Mouse (Mus musculus) spleen, adult 2 months (tissue): Measurements from ENCODE around the gene Malrd1. TPM values are rescaled to one million over a fixed set of nuclear protein-coding genes. Genes with fewer than 3 reads are reported as not detected.
"Not testable (repeated sequence)": the region's sequence is repeated elsewhere in the genome, so short reads cannot be mapped to it uniquely, and the experiment has no call there.

Source experiments
- DNase-seq, 2 experiments: peaks; one replicate each; pipeline versions ENCODE4 v3.0.0 to v3.0.0-alpha.2; 2012 to 2021; ENCODE audit warnings: low spot score in 2 of 2, low read depth in 1 of 2
- H3K27ac ChIP-seq: fragments of 200-500 bp; 2 replicates; pipeline ENCODE4 v1.5.1; 2012; ENCODE audit warnings: low read length, inconsistent platforms; ENCODE audit not compliant: insufficient read depth
- H3K27me3 ChIP-seq: fragments of 200-500 bp; 2 replicates; pipeline ENCODE4 v1.6.1; 2012; ENCODE audit warnings: mild to moderate bottlenecking, moderate library complexity, low read length, inconsistent platforms; ENCODE audit not compliant: control insufficient read depth, insufficient read depth
- H3K36me3 ChIP-seq: fragments of 200-500 bp; 2 replicates; pipeline ENCODE4 v1.6.1; 2012; ENCODE audit warnings: mild to moderate bottlenecking, low read length, inconsistent platforms; ENCODE audit not compliant: control insufficient read depth, insufficient read depth
- H3K4me1 ChIP-seq: fragments of 200-500 bp; 2 replicates; pipeline ENCODE4 v1.6.1; 2011; ENCODE audit warnings: inconsistent platforms; ENCODE audit not compliant: control insufficient read depth, insufficient read depth, insufficient read length
- H3K4me3 ChIP-seq: fragments of 200-500 bp; 2 replicates; pipeline ENCODE4 v1.5.1; 2011; ENCODE audit warnings: mild to moderate bottlenecking, inconsistent platforms; ENCODE audit not compliant: insufficient read depth, insufficient read length; ENCODE audit errors: extremely low read depth
- CTCF ChIP-seq: fragments of 200-500 bp; IDR thresholded peaks from 2 replicates; pipeline ENCODE4 v1.5.1; 2011; ENCODE audit warnings: mild to moderate bottlenecking, inconsistent platforms; ENCODE audit not compliant: insufficient read depth, insufficient read length, insufficient replicate concordance; ENCODE audit errors: extremely low read depth
- POLR2A ChIP-seq: fragments of 200-500 bp; IDR thresholded peaks from 2 replicates; pipeline ENCODE4 v1.6.1; 2011; ENCODE audit warnings: low read depth, low read length, inconsistent platforms
- WGBS: fragments of 180-500 bp; shearing (Covaris S2); methylation state at CpG from one replicate; pipeline ENCODE4 v1.1.7; 2018; 5-methylcytosine and 5-hydroxymethylcytosine counted together
- polyA plus RNA-seq: library from polyadenylated mRNA; depleted of rRNA; stranded (reverse); fragments of >200 nt; gene quantifications from 2 replicates; pipeline ENCODE4 v1.2.3, GENCODE M21; 2012

Gene Malrd1
- polyA plus RNA-seq, 1 experiment: not detected

- no peak for DNase-seq
- H3K36me3 ChIP-seq: no peaks in the 10 kb centered on the region
- TF ChIP-seq CTCF: no peak
- no peak for TF ChIP-seq POLR2A
- H3K4me1 ChIP-seq: no peaks in the 10 kb centered on the region
- no peak overlapping the region for H3K27ac ChIP-seq
- H3K27me3 ChIP-seq: no peaks in the 10 kb centered on the region
- no peak overlapping the region for H3K4me3 ChIP-seq
- 67% methylated on average over 3 of the region's 3 CpGs for WGBS
Observed at GRCm38 (mm10) chr2:15925432-15925831, 399.2 kb downstream of the Malrd1 start.

DNA sequence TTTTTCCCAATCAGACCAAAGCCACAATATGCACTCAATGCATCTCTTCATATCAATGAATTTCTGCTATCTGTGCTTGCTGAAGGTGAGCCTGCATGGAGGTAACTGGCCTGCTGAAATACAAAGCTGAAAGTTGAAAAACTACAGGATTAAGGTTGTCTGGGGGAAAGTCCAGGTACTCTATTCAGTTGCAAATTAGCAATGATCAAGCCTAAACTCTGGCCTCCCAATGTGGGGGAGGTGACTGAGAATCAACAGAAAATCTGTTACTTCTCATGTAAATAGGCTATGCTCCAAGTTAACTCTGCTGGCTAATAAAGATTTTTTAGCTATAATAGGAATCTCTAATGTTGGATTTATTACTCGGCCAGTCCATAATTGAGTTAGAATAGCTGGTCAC lies 399.8 kb downstream of the Malrd1 start:
- Histone ChIP-seq H3K4me1 (no peaks in the 10 kb centered on the region), H3K27me3 (no peaks in the 10 kb centered on the region), H3K4me3 (no peak overlapping the region), H3K27ac (no peak overlapping the region), H3K36me3 (no peaks in the 10 kb centered on the region)
- DNase-seq: no peak
- TF ChIP-seq POLR2A (no peak), CTCF (no peak)
- WGBS: 87% methylated on average over 1 of the region's 1 CpGs

DNA sequence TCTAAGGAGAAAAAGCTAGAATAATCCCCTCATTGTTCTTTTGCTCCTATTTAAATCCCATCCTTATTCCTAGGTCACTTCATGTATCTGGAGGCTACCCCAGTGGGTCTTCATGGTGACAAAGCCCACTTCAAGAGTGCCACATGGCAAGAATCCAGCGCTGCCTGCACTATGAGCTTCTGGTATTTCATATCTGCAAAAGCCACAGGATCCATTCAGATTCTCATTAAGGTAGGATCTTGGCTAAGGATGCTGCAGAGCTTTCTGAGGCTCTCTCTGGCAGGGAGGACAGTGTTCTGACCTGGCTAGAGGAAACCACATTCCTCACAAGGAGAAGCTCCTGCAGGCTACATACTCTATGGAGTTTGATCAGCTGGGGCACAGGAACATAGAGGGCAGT lies 405.2 kb downstream of the Malrd1 start:
- Histone ChIP-seq H3K27ac (no peak overlapping the region), H3K4me1 (no peaks in the 10 kb centered on the region), H3K4me3 (no peak overlapping the region), H3K27me3 (no peaks in the 10 kb centered on the region), H3K36me3 (no peaks in the 10 kb centered on the region)
- 82% methylated on average over 1 of the region's 1 CpGs for WGBS
- DNase-seq: no peak
- TF ChIP-seq CTCF: no peak
- no peak for TF ChIP-seq POLR2A

- H3K27ac ChIP-seq: no peak overlapping the region
- no peak for TF ChIP-seq CTCF
- TF ChIP-seq POLR2A: no peak
Observed at GRCm38 (mm10) chr2:15931924-15932323, 405.6 kb downstream of the Malrd1 start.

DNA sequence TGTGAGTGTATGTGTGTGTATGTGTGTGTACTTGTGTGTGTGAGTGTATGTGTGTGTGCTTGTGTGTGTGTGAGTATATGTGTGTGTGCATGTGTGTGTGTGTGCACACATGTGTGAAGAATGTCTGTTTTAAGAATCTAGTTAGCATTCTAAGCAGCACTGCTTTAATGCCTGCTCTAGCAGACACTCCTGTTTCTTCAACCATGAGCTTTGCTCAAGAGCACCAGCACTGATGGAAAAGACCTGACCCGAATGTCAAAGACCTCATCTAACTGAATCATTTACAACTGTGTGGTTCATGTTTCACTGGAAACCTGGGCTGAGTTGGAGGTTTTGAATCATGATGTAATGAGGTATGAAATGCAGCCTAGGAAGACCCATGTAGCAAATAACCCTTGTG lies 406.1 kb downstream of the Malrd1 start:
- Histone ChIP-seq H3K27me3 (no peaks in the 10 kb centered on the region), H3K4me3 (no peak overlapping the region), H3K27ac (no peak overlapping the region), H3K36me3 (no peaks in the 10 kb centered on the region), H3K4me1 (no peaks in the 10 kb centered on the region)
- TF ChIP-seq POLR2A (no peak), CTCF (no peak)
- DNase-seq: no peak
- 83% methylated on average over 1 of the region's 1 CpGs for WGBS

More at GRCm38 (mm10) chr2:15931924-15932323, 405.6 kb downstream of the Malrd1 start:
- DNase-seq: no peak
- Histone ChIP-seq H3K4me3 (no peak overlapping the region), H3K4me1 (no peaks in the 10 kb centered on the region), H3K27me3 (no peaks in the 10 kb centered on the region), H3K36me3 (no peaks in the 10 kb centered on the region)

DNA sequence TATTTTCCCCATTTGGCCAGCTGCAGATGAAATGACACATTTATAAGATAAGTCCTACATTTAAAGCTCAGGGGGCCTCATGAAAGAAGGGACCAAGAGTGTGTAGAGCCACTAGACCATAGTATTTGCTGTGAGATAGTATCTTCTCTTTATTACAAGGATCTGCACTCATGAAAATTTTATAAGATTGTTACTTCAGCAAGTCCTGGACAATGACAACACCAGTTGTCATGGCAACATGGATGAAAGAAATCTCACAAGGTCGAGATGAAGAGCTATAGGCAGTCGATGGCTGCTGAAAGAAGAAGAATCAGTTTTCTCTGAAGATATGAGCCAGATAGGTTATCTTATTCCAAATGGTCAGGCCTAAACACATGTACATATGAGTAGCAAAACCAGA lies 476.6 kb downstream of the Malrd1 start:
- H3K27ac ChIP-seq: no peak overlapping the region
- DNase-seq: no peak
- 65% methylated on average over 2 of the region's 2 CpGs for WGBS
- no peaks in the 10 kb centered on the region for H3K27me3 ChIP-seq
- no peaks in the 10 kb centered on the region for H3K4me1 ChIP-seq
- H3K36me3 ChIP-seq: no peaks in the 10 kb centered on the region
- no peak for TF ChIP-seq POLR2A
- no peak for TF ChIP-seq CTCF
- H3K4me3 ChIP-seq: no peak overlapping the region

GRCm38 (mm10) chr2:16017046-16017445 lies 490.8 kb downstream of the Malrd1 start:
- 74% methylated on average over 2 of the region's 2 CpGs for WGBS
- DNase-seq, H3K4me3 ChIP-seq: not testable (repeated sequence)

DNA sequence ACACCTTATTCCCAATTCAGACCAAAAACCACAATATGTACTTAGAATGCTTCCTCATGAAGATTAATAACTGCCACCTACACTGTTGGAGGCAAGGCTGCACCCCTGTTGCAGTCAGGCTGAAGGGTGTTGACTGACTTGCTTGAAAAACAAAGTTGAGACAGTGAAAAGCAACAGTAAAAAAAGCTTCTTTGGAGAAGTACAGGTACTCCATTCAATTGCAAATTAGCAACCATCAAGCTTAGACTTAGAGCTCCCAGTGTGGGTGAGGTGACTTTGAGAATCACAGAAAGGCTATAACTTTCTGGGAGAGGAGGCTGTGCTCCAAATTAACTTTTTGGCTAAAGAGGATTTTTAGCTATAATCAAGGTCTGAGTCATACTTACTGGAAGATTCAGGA lies 491.4 kb downstream of the Malrd1 start:
- H3K27me3 ChIP-seq, H3K27ac ChIP-seq, H3K4me3 ChIP-seq, H3K36me3 ChIP-seq, H3K4me1 ChIP-seq, DNase-seq: not testable (repeated sequence)

More at GRCm38 (mm10) chr2:16017046-16017445, 490.8 kb downstream of the Malrd1 start:
- not testable (repeated sequence) for H3K4me1 ChIP-seq, H3K27ac ChIP-seq, H3K27me3 ChIP-seq, H3K36me3 ChIP-seq
